In the genomic region with DNA sequence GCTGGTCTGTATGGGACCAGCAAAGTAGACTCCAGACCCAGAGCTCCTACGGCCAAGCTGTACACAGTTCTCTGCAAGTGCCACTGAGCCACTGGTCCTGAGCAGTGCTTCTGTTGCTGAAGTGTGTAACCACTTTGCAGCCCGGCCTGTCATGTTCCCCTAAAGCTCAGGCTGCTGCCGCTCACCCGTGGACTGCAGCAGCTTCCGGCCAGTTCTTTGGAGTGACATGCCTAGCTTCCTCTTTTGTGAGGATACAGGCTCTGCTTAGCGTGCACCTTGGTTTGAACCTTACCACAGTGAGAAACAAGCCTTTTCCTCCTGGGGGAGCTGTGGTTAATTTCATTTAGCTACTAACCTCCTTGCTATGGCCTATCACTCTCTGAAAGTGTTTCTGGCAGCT, we compare ENCODE assay signal across 16 mouse cellular contexts.
DNase-seq lines count a peak whose midpoint lies in the region; ATAC-seq and TF ChIP-seq lines count a peak whose summit lies in the region.
"Had no signal": no experiment of that assay in that cellular context is flagged by ENCODE, and none has a peak within 500 bp of the region (broad histone marks: within the 10 kb centered on the region; RNA-seq: fewer than 3 reads in every experiment).

No protein-coding gene starts in this region.

- no peaks in the 10 kb centered on the region for H3K4me1 ChIP-seq in forebrain, embryonic 11.5 days (replicated peaks; ENCODE audit: control insufficient read depth, insufficient read depth, low read length)
- no peaks in the 10 kb centered on the region for H3K4me1 ChIP-seq in forebrain, postnatal 0 days (ENCODE audit: insufficient read depth)
- H3K4me1 ChIP-seq: embryonic facial prominence, embryonic 15.5 days; neural tube, embryonic 12.5 days had no signal

- H3K9me3 ChIP-seq in forebrain, embryonic 11.5 days (ENCODE audit: control insufficient read depth, low read length): no peaks in the 10 kb centered on the region
- no peaks in the 10 kb centered on the region for H3K9me3 ChIP-seq in forebrain, postnatal 0 days (ENCODE audit: low read length)
- H3K9me3 ChIP-seq: embryonic facial prominence, embryonic 15.5 days; kidney, embryonic 15.5 days; limb, embryonic 10.5 days; neural tube, embryonic 12.5 days had no signal

- no peak overlapping the region for H3K9ac ChIP-seq in forebrain, embryonic 11.5 days (ENCODE audit: low read length)
- no peak overlapping the region for H3K9ac ChIP-seq in forebrain, postnatal 0 days
- H3K9ac ChIP-seq: embryonic facial prominence, embryonic 15.5 days; kidney, embryonic 15.5 days; neural tube, embryonic 12.5 days had no signal

- 87% methylated on average over 6 of the region's 6 CpGs for WGBS in forebrain, embryonic 11.5 days
- 91% methylated on average over 6 of the region's 6 CpGs for WGBS in forebrain, postnatal 0 days

- H3K27me3 ChIP-seq in forebrain, embryonic 11.5 days (ENCODE audit: control insufficient read depth, insufficient read depth, low read length): no peaks in the 10 kb centered on the region
- no peaks in the 10 kb centered on the region for H3K27me3 ChIP-seq in forebrain, postnatal 0 days (ENCODE audit: insufficient read depth, low read length)
- H3K27me3 ChIP-seq: embryonic facial prominence, embryonic 15.5 days; kidney, embryonic 15.5 days; neural tube, embryonic 12.5 days had no signal

- H3K36me3 ChIP-seq in forebrain, embryonic 11.5 days (ENCODE audit: control insufficient read depth, insufficient read depth, low read length): no peaks in the 10 kb centered on the region; the same call in 1 of the 2 replicates
- peaks cover 19% of the 10 kb centered on the region; the same call in 1 of the 2 replicates for H3K36me3 ChIP-seq in forebrain, postnatal 0 days (ENCODE audit: insufficient read depth)

- H3K4me2 ChIP-seq in forebrain, embryonic 11.5 days (ENCODE audit: low read depth, low read length, severe bottlenecking): no peak overlapping the region
- no peak overlapping the region for H3K4me2 ChIP-seq in forebrain, postnatal 0 days (ENCODE audit: low read depth)
- H3K4me2 ChIP-seq: embryonic facial prominence, embryonic 15.5 days; kidney, embryonic 15.5 days; neural tube, embryonic 12.5 days had no signal

- peak; percentile 34 for DNase-seq in forebrain, embryonic 11.5 days (ENCODE audit: low spot score)
- no peak for DNase-seq in forebrain, postnatal 0 days
- peak; percentile 10 for DNase-seq in urinary bladder, adult 2 months (ENCODE audit: low spot score)
- DNase-seq in urinary bladder, postnatal 36 days (ENCODE audit: low spot score in 2 of 2): no peak
- DNase-seq in cerebellum, adult 11-12 months: no peak
- DNase-seq in ovary, postnatal 14 days (ENCODE audit: low spot score): no peak
- no peak for DNase-seq in c-Kit-positive CD71-positive TER-119-positive erythroid progenitor cells, embryonic 14.5 days (ENCODE audit: low spot score)
- DNase-seq: cerebellum, adult 9-10 months; retina, postnatal 1 day had no signal

- no peak for TF ChIP-seq CTCF in forebrain, postnatal 0 days (IDR thresholded peaks at IDR 0.05; ENCODE audit: low read depth)

- no peak for ATAC-seq in forebrain, embryonic 11.5 days (replicated peaks; ENCODE audit: low FRiP score)
- ATAC-seq in forebrain, postnatal 0 days: no peak
- peak; percentile 42 for ATAC-seq in monocyte, adult 5-6 weeks (replicated peaks; ENCODE audit: insufficient number of reproducible peaks, low FRiP score, low TSS enrichment, poor library complexity, severe bottlenecking)
- ATAC-seq: forebrain, embryonic 14.5 days; midbrain, embryonic 16.5 days had no signal

- H3K27ac ChIP-seq in forebrain, embryonic 11.5 days (ENCODE audit: low read depth, low read length): no peak overlapping the region
- no peak overlapping the region for H3K27ac ChIP-seq in forebrain, postnatal 0 days (ENCODE audit: low read depth, low read length)
- H3K27ac ChIP-seq: embryonic facial prominence, embryonic 15.5 days; kidney, embryonic 15.5 days; limb, embryonic 10.5 days; neural tube, embryonic 12.5 days had no signal

- no peak overlapping the region for H3K4me3 ChIP-seq in forebrain, embryonic 11.5 days (ENCODE audit: low read depth, low read length)
- H3K4me3 ChIP-seq in forebrain, postnatal 0 days (ENCODE audit: low read depth, low read length): no peak overlapping the region
- H3K4me3 ChIP-seq: embryonic facial prominence, embryonic 15.5 days; kidney, embryonic 15.5 days; limb, embryonic 10.5 days; neural tube, embryonic 12.5 days had no signal

Comparison
In these comparisons a context has a peak if more than half of its experiments do, and no peak if none do; other contexts are left out.
1. DNase-seq: peak in forebrain, embryonic 11.5 days (single experiment) and urinary bladder, adult 2 months (single experiment); none in forebrain, postnatal 0 days (single experiment), urinary bladder, postnatal 36 days (0 of 2), cerebellum, adult 11-12 months (single experiment), ovary, postnatal 14 days (single experiment) and c-Kit-positive CD71-positive TER-119-positive erythroid progenitor cells, embryonic 14.5 days (single experiment).